Mouse (Mus musculus) limb, embryonic 15.5 days (tissue): ENCODE data around the gene Pop4. TPM values are rescaled to one million over a fixed set of nuclear protein-coding genes. Genes with fewer than 3 reads are reported as not detected.

Experiments
- ATAC-seq: fragments of 200-750 bp; cut with Nextera tagmentation; 2 replicates; pipeline ENCODE4 v1.8.0; 2017; ENCODE audit warnings: low read depth, moderate TSS enrichment; ENCODE audit not compliant: insufficient number of reproducible peaks, low FRiP score, low TSS enrichment
- H3K27ac ChIP-seq: fragments of 300-500 bp; sonication (generic); 2 replicates; pipeline ENCODE4 v1.5.1; 2015; ENCODE audit warnings: moderate library complexity, mild to moderate bottlenecking, inconsistent platforms
- H3K27me3 ChIP-seq: fragments of 300-500 bp; sonication (generic); 2 replicates; pipeline ENCODE4 v1.6.1; 2015; ENCODE audit warnings: inconsistent platforms
- H3K36me3 ChIP-seq: fragments of 300-500 bp; sonication (generic); 2 replicates; pipeline ENCODE4 v1.6.1; 2015; ENCODE audit warnings: inconsistent platforms
- H3K4me1 ChIP-seq: fragments of 300-500 bp; sonication (generic); 2 replicates; pipeline ENCODE4 v1.6.1; 2015; ENCODE audit warnings: inconsistent platforms
- H3K4me2 ChIP-seq: fragments of 300-500 bp; sonication (generic); 2 replicates; pipeline ENCODE4 v1.6.1; 2015; ENCODE audit warnings: mild to moderate bottlenecking, inconsistent platforms
- H3K4me3 ChIP-seq: fragments of 300-500 bp; sonication (generic); 2 replicates; pipeline ENCODE4 v1.5.1; 2015; ENCODE audit warnings: mild to moderate bottlenecking, inconsistent platforms
- H3K9ac ChIP-seq: fragments of 300-500 bp; sonication (generic); 2 replicates; pipeline ENCODE4 v1.6.1; 2015; ENCODE audit warnings: inconsistent platforms
- H3K9me3 ChIP-seq: fragments of 300-500 bp; sonication (generic); 2 replicates; pipeline ENCODE4 v1.6.1; 2016; ENCODE audit warnings: inconsistent platforms
- WGBS: fragments of 180-500 bp; shearing (Covaris S2); methylation state at CpG from one replicate; pipeline ENCODE4 v1.1.7; 2015; 5-methylcytosine and 5-hydroxymethylcytosine counted together
- polyA plus RNA-seq: library from polyadenylated mRNA; unstranded; fragments of >200 nt; fragmentation: Nextera tagmentation; extraction: Ambion mirVana; gene quantifications from 2 replicates; pipeline ENCODE4 v1.2.1, GENCODE M21; 2015

The Pop4 gene
- polyA plus RNA-seq, 1 experiment from 2014 or later, result 54.6 TPM

GRCm38 (mm10) chr7:38237140-38237539 is 34.1 kb downstream of the Pop4 start:
- no peak overlapping the region for H3K4me2 ChIP-seq
- no peaks in the 10 kb centered on the region for H3K27me3 ChIP-seq
- ATAC-seq, result no peak
- H3K36me3 ChIP-seq, result no peaks in the 10 kb centered on the region
- no peak overlapping the region for H3K9ac ChIP-seq
- no peaks in the 10 kb centered on the region for H3K9me3 ChIP-seq
- H3K4me1 ChIP-seq, result no peaks in the 10 kb centered on the region
- no peak overlapping the region for H3K4me3 ChIP-seq
- H3K27ac ChIP-seq, result no peak overlapping the region

DNA sequence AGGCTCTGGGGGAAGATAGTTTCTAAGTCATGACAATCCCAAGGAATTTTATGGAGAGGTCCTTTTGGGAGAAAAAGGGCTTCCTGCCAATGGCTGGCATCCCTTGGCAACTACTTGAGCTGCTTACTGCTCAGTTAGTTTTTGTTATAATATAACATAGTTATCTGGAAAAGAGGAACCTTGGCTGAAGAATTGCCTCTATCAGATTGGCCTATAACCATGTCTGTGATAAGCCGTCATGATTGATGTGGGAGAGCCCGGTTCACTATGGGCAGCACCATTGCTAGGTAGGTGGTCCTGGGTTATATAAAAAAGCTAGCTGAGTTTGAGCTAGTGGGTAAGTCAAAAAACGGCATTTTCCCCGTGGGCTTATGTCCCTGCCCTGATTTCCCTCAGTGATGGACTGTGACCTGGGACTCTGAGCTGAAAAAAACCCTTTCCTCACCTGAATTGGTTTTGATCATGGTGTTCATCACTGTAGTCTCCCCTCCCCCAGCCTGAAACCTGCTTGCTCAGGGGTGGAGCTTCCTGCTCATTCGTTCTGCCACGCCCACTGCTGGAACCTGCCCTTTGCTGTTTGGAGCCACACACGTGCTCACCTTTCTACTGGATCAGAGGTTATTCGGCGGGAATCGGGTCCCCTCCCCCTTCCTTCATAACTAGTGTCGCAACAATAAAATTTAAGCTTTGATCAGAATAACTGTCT is 34.7 kb downstream of the Pop4 start:
- Histone ChIP-seq H3K9me3 (no peaks in the 10 kb centered on the region), H3K4me1 (no peaks in the 10 kb centered on the region), H3K4me2 (no peak overlapping the region), H3K27me3 (no peaks in the 10 kb centered on the region), H3K36me3 (no peaks in the 10 kb centered on the region), H3K4me3 (no peak overlapping the region), H3K9ac (no peak overlapping the region), H3K27ac (no peak overlapping the region)
- 40% methylated on average over 11 of the region's 11 CpGs for WGBS
- ATAC-seq, result no peak

DNA sequence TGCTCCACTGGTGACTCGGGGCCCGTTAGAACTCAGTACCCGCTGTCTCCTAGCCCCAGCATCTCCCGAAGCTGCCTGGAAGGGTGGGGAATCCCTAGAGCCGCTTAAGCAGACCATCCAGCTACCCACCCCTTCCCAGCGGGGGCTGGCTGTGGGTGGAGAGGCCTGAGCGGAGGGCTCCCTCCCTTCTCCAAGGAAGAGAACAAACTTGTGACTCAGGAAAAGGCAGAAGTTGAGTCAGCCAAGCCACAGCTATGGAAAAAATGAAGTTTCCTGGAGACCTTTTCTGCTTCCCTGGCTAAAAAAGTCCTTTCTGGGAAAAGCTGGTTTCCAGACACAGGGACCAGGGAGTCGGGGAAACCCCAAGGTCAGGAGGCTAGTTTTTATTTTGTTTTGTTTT is 40.9 kb downstream of the Pop4 start:
- no peak for ATAC-seq
- Histone ChIP-seq H3K36me3 (no peaks in the 10 kb centered on the region), H3K4me3 (no peak overlapping the region), H3K9me3 (no peaks in the 10 kb centered on the region), H3K4me2 (0 out of 2 replicates have a peak overlapping the region, but pooled peaks have one; percentile 31), H3K4me1 (peaks cover 27% of the 10 kb centered on the region; the same call in 1 of the 2 replicates), H3K9ac (no peak overlapping the region), H3K27me3 (0 out of 2 replicates have a peak, but pooled peaks cover 3% of the 10 kb centered on the region), H3K27ac (peak overlapping the region; percentile 67; the same call in 1 of the 2 replicates)
- WGBS, result 14% methylated on average over 8 of the region's 8 CpGs

- Histone ChIP-seq H3K27ac (peak overlapping the region; percentile 57; the same call in 1 of the 2 replicates), H3K4me2 (peak overlapping the region; percentile 77), H3K4me3 (peak overlapping the region; percentile 62), H3K9ac (no peak overlapping the region), H3K27me3 (0 out of 2 replicates have a peak, but pooled peaks cover 3% of the 10 kb centered on the region), H3K4me1 (peaks cover 31% of the 10 kb centered on the region; the same call in 1 of the 2 replicates), H3K36me3 (no peaks in the 10 kb centered on the region), H3K9me3 (no peaks in the 10 kb centered on the region)
- no peak for ATAC-seq
- 23% methylated on average over 8 of the region's 8 CpGs for WGBS
Observed at GRCm38 (mm10) chr7:38228329-38228728, 42.9 kb downstream of the Pop4 start.

GRCm38 (mm10) chr7:38227900-38228298 is 43.3 kb downstream of the Pop4 start, which contains the start of gene Plekhf1:
Plekhf1 (minus strand) TSS chr7:38228016.
- H3K36me3 ChIP-seq, result no peaks in the 10 kb centered on the region
- H3K4me2 ChIP-seq, result peak within 1 kb of the TSS; percentile 77
- peaks cover 31% of the 10 kb centered on the region; the same call in 1 of the 2 replicates for H3K4me1 ChIP-seq
- H3K9ac ChIP-seq, result peak within 1 kb of the TSS; percentile 56
- no peaks in the 10 kb centered on the region for H3K9me3 ChIP-seq
- H3K27ac ChIP-seq, result peak within 1 kb of the TSS; percentile 81
- ATAC-seq, result peak; percentile 89
- H3K4me3 ChIP-seq, result peak within 1 kb of the TSS; percentile 62
- 0 out of 2 replicates have a peak, but pooled peaks cover 3% of the 10 kb centered on the region for H3K27me3 ChIP-seq
- WGBS, result under 1% methylated on average over 35 of the region's 36 CpGs

DNA sequence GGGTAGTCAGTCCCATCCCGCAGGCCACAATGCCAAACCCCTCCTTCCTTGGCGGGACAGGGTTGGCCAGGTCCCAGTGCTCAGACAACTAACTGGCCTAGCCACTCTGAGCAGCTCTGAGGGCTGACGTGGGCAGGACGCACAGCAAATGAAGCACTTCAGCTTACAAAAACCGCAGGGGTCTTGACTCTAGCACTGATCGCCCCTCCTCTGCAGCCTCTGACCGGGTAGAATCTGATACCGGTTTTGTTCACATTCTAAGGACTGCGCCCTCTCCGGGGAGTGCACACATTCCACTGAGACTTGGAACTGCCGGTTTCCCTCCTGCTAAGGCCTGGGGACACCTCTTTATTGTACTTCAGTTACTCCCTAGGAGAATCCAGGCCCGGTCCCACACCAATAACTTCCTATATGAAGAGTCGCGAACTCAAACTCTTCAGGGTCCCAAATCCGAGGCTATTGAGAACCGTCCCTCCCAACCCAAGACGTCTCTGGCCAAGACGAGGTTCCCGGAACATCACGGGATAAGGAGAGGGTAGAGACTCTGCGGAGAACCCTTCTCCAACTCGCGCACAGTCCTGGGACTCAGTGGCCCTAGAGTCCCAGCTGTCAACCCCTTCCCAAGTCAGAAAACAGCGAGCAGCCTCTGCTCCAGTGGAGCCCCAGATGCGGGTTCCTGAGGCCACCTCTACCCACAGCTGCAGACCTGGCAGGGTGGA is 43.9 kb downstream of the Pop4 start:
- Histone ChIP-seq H3K4me1 (peaks cover 31% of the 10 kb centered on the region; the same call in 1 of the 2 replicates), H3K27ac (peak overlapping the region; percentile 81), H3K9me3 (no peaks in the 10 kb centered on the region), H3K9ac (peak overlapping the region; percentile 56), H3K4me2 (peak overlapping the region; percentile 77), H3K36me3 (no peaks in the 10 kb centered on the region), H3K4me3 (peak overlapping the region; percentile 62), H3K27me3 (0 out of 2 replicates have a peak, but pooled peaks cover 3% of the 10 kb centered on the region)
- peak; percentile 64 for ATAC-seq
- under 1% methylated on average over 25 of the region's 25 CpGs for WGBS

DNA sequence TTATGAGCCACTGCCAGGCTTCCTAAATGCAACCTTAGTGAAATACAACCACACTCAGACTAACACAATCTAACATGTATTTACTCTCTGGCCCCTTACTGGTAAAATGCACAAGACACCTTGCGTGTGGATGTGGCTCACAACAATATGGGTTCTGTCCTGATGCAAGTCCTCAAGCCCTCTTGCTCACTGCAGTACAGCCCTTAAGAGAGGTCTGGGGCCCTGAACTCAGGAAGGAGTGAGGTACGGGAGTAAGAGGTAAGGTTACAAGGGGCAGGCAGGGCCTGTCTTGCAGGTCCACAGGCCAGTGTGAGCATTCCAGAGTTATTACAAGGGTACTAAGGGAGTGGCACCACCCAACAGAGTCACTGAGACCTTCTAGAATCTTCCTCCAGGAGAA is 45.0 kb downstream of the Pop4 start:
- no peak for ATAC-seq

GRCm38 (mm10) chr7:38224577-38225369 is 46.5 kb downstream of the Pop4 start:
- peaks cover 15% of the 10 kb centered on the region; the same call in 1 of the 2 replicates for H3K36me3 ChIP-seq
- 0 out of 2 replicates have a peak, but pooled peaks cover 3% of the 10 kb centered on the region for H3K27me3 ChIP-seq
- peaks cover 22% of the 10 kb centered on the region; the same call in 1 of the 2 replicates for H3K4me1 ChIP-seq
- H3K4me3 ChIP-seq, result no peak overlapping the region
- no peaks in the 10 kb centered on the region for H3K9me3 ChIP-seq
- no peak overlapping the region for H3K27ac ChIP-seq
- ATAC-seq, result no peak
- 82% methylated on average over 13 of the region's 13 CpGs for WGBS
- no peak overlapping the region for H3K4me2 ChIP-seq
- H3K9ac ChIP-seq, result no peak overlapping the region

More for the DNA sequence above, 45.0 kb downstream of the Pop4 start:
- Histone ChIP-seq H3K4me3 (peak overlapping the region; percentile 62; the same call in 1 of the 2 replicates), H3K4me2 (peak overlapping the region; percentile 77; the same call in 1 of the 2 replicates), H3K36me3 (peaks cover 8% of the 10 kb centered on the region; the same call in 1 of the 2 replicates), H3K27ac (no peak overlapping the region; the same call in 1 of the 2 replicates), H3K9ac (no peak overlapping the region), H3K27me3 (0 out of 2 replicates have a peak, but pooled peaks cover 3% of the 10 kb centered on the region), H3K9me3 (no peaks in the 10 kb centered on the region), H3K4me1 (peaks cover 31% of the 10 kb centered on the region; the same call in 1 of the 2 replicates)
- 69% methylated on average over 2 of the region's 2 CpGs for WGBS

DNA sequence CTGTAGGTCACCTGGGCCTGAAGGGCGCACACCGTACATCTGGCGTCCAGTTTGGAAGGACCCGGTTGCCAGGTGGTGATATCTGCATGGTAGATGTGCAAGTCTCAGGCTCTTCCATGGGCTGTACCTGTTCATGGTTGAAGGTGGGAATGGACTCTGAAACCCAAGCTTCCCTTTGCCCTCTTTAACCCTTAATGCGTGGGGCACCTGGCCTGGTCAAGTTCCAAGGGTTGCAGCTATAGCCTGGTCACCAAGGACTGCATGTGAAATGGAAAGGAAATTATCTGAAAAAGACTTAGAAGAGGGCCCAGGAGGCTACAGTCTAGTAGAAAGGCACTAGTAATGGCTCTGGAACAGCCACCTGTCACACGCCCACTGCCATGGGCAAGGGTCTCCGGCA is 50.4 kb downstream of the Pop4 start:
- Histone ChIP-seq H3K27me3 (no peaks in the 10 kb centered on the region), H3K27ac (no peak overlapping the region), H3K4me2 (no peak overlapping the region), H3K9me3 (no peaks in the 10 kb centered on the region), H3K36me3 (peaks cover 17% of the 10 kb centered on the region; the same call in 1 of the 2 replicates), H3K4me3 (no peak overlapping the region), H3K4me1 (peaks cover 5% of the 10 kb centered on the region; the same call in 1 of the 2 replicates), H3K9ac (no peak overlapping the region)
- no peak for ATAC-seq
- 97% methylated on average over 7 of the region's 7 CpGs for WGBS

DNA sequence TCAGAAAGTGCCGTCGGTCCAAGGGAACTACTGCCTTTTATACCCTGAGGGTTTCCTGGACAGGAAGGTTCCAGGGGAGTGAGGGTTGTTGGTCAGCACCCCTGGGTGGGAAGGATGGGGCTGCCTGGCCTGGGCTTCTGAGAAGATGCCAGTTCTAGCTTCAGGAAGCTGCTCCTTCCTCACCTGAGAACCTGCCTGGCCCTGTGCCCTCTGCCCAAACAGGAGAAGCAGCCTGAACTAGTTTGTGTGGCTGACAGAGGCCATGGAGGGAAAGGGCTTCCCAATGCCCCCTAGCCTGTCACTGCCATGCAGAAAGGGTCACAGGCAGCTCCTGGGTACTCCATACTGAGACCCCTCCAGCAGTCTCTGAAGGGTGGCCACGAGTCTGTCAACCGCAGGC is 51.7 kb downstream of the Pop4 start:
- no peaks in the 10 kb centered on the region for H3K4me1 ChIP-seq
- no peaks in the 10 kb centered on the region for H3K27me3 ChIP-seq
- no peak overlapping the region for H3K4me2 ChIP-seq
- H3K9ac ChIP-seq, result no peak overlapping the region
- H3K27ac ChIP-seq, result no peak overlapping the region
- H3K4me3 ChIP-seq, result no peak overlapping the region
- peaks cover 17% of the 10 kb centered on the region; the same call in 1 of the 2 replicates for H3K36me3 ChIP-seq
- ATAC-seq, result no peak
- no peaks in the 10 kb centered on the region for H3K9me3 ChIP-seq
- WGBS, result 90% methylated on average over 4 of the region's 4 CpGs
